Mouse (Mus musculus) MEL (cell line): ENCODE measurements around the gene Veph1.

Source experiments
- CTCF ChIP-seq, 3 experiments: IDR thresholded peaks in 2 of 3; conservative IDR thresholded peaks in 1 of 3; 2 replicates each; pipeline ENCODE4 v1.5.1; 2011 to 2012; ENCODE audit warnings: low read length in 3 of 3, low read depth in 2 of 3, mild to moderate bottlenecking in 2 of 3, improper control_type of control experiment in 1 of 3, inconsistent platforms in 1 of 3, mixed read lengths in 1 of 3, moderate library complexity in 1 of 3; ENCODE audit not compliant: control insufficient read depth in 1 of 3, insufficient read depth in 1 of 3, poor library complexity in 1 of 3, severe bottlenecking in 1 of 3
- ELF1 ChIP-seq: IDR thresholded peaks from 2 replicates; pipeline ENCODE4 v1.6.1; 2014; ENCODE audit warnings: low read depth, mild to moderate bottlenecking, inconsistent platforms, low read length, improper control_type of control experiment, moderate library complexity
- POLR2AphosphoS2 ChIP-seq: IDR thresholded peaks from 2 replicates; pipeline ENCODE4 v1.6.1; 2011; ENCODE audit warnings: low read length, improper control_type of control experiment

DNA sequence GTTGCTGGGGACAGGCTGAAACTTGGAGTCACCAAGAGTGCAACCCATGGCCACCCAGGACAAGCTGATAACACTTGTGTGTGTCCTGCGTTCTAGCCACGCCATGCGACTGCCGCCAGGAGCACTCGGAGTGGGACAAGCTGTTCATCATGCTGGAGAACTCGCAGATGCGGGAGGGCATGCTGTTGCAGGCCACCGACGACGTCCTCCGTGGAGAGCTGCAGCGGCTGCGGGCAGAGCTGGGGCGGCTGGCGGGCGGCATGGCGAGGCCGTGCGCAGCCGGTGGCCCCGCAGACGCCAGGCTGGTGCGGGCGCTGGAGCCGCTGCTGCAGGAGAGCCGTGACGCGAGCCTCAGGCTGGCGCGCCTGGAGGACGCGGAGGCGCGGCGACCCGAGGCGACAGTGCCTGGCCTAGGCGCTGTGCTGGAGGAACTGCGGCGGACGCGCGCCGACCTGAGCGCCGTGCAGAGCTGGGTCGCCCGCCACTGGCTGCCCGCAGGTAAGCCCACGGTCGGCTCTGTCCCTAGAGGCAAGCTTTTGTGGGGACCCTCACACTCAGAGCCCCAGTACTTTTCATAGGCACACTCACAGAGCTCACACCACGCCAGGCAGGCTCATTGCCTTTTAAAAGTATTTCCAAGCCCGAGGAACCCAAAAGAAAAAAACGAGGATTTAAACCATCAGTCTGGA is 75.9 kb downstream of the Veph1 start:
- TF ChIP-seq POLR2AphosphoS2, result no peak
- TF ChIP-seq CTCF (IDR thresholded peaks at IDR 0.05 in 2 of 3, conservative IDR thresholded peaks at IDR 0.05 in 1 of 3; ENCODE audit: control insufficient read depth in 1 of 3, insufficient read depth in 1 of 3, low read depth in 2 of 3, low read length in 3 of 3, poor library complexity in 1 of 3, severe bottlenecking in 1 of 3), result no peak
- TF ChIP-seq ELF1, result no peak
